Mouse (Mus musculus) adrenal gland, adult 8-10 months (tissue): ENCODE data around the gene Notum. TPM values are rescaled to one million over a fixed set of nuclear protein-coding genes. Genes with fewer than 3 reads are reported as not detected.

Experiments used
- DNase-seq: peaks from one replicate; pipeline ENCODE4 v3.0.0; 2022
- total RNA-seq, 4 experiments: library from RNA; stranded (reverse); gene quantifications; 2 replicates each; pipeline ENCODE4 v1.2.4; 2022

Gene Notum
- total RNA-seq, 4 experiments from 2014 or later, result 5.1 to 9.0 (median 7.2) TPM

GRCm38 (mm10) chr11:120632559-120633519 lies 28.1 kb downstream of the Notum start:
- DNase-seq, result peak; percentile 85

GRCm38 (mm10) chr11:120631726-120632448 lies 29.1 kb downstream of the Notum start:
- DNase-seq, result no peak

GRCm38 (mm10) chr11:120630881-120631725 lies 29.9 kb downstream of the Notum start:
- no peak for DNase-seq

- DNase-seq, result no peak
These were observed 30.5 kb downstream of the Notum start for GRCm38 (mm10) chr11:120630401-120630871.

GRCm38 (mm10) chr11:120629911-120630310 lies 31.1 kb downstream of the Notum start:
- DNase-seq, result no peak

- no peak for DNase-seq
These were observed 31.6 kb downstream of the Notum start for GRCm38 (mm10) chr11:120629341-120629730.

GRCm38 (mm10) chr11:120628601-120629340 lies 32.2 kb downstream of the Notum start:
- no peak for DNase-seq

GRCm38 (mm10) chr11:120627468-120628300 lies 33.3 kb downstream of the Notum start:
- DNase-seq, result no peak

GRCm38 (mm10) chr11:120626785-120627467 lies 34.0 kb downstream of the Notum start:
- DNase-seq, result no peak

- DNase-seq, result no peak
These were observed 35.7 kb downstream of the Notum start, which contains the start of gene Sirt7 for GRCm38 (mm10) chr11:120625152-120625775. TSS of gene Sirt7 (minus strand) at chr11:120625240.

- DNase-seq, result peak; percentile 79
These were observed 36.3 kb downstream of the Notum start for GRCm38 (mm10) chr11:120624680-120625111.

GRCm38 (mm10) chr11:120623961-120624679 lies 36.9 kb downstream of the Notum start:
- no peak for DNase-seq

GRCm38 (mm10) chr11:120622805-120623204 lies 38.2 kb downstream of the Notum start:
- no peak for DNase-seq

GRCm38 (mm10) chr11:120620195-120620594 lies 40.8 kb downstream of the Notum start:
- no peak for DNase-seq

- DNase-seq, result no peak
These were observed 42.1 kb downstream of the Notum start for GRCm38 (mm10) chr11:120618619-120619535.

GRCm38 (mm10) chr11:120617519-120618112 lies 43.4 kb downstream of the Notum start, which contains the start of gene Pcyt2:
TSS of gene Pcyt2 (minus strand) at chr11:120617936.
- peak; percentile 92 for DNase-seq
